Mouse (Mus musculus): ENCODE results near the gene Gtf2i. TPM values are rescaled to one million over a fixed set of nuclear protein-coding genes. Genes with fewer than 3 reads are reported as not detected.
"Not testable (repeated sequence)": the region's sequence is repeated elsewhere in the genome, so short reads cannot be mapped to it uniquely, and the experiment has no call there.

Gene Gtf2i
- polyA plus RNA-seq, 1 experiment from 2014 or later, result 232 TPM

DNA sequence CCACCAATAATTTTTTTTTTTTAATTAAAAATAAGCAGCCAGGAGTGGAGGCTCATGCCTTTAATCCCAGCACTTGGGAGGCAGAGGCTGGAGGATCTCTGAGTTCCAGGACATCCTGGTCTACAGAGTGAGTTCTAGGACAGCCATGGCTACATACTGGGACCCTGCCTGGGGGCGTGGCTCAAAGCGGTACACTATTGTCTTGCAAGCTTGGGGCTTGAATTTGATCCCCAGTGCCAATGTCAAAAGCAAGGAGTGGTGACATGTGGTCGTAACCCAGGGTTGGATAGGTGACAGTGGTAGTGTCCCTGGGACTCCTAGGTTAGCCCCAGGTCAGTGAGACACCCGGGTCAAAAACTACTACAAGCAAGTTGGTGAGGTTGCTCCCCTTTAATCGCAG is 27.2 kb upstream of the Gtf2i start:
- Histone ChIP-seq H3K27ac (no peak overlapping the region), H3K4me2 (replicated peaks) (no peak overlapping the region), H3K9me3 (no peaks in the 10 kb centered on the region), H3K4me3 (no peak overlapping the region), H3K27me3 (no peaks in the 10 kb centered on the region), H3K36me3 (no peaks in the 10 kb centered on the region), H3K9ac (no peak overlapping the region), H3K4me1 (no peaks in the 10 kb centered on the region)
- ATAC-seq (ENCODE audit: insufficient number of reproducible peaks, insufficient read depth, low FRiP score, low TSS enrichment), result no peak
- 89% methylated on average over 5 of the region's 5 CpGs for WGBS

DNA sequence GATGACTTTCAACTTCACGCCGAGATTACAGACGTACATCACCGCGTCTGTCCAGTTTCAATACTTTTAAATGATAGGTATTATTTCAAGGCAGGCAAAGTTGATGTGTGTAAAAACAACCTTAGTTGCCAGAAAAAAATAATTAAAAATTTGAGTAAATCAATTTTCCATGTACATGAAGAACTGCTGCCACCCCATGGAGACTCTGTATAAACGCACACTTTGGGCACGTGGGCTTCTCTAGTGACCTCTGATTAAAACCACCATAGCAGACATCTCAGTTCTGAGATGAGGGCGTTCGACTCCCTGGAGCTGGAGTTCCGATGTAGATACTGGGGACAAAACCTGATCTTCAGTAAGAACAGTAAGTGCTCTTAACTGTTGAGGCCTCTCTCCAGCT is 26.8 kb upstream of the Gtf2i start:
- WGBS, result 65% methylated on average over 10 of the region's 10 CpGs
- H3K27ac ChIP-seq, result no peak overlapping the region
- no peaks in the 10 kb centered on the region for H3K27me3 ChIP-seq
- no peak for ATAC-seq (ENCODE audit: insufficient number of reproducible peaks, insufficient read depth, low FRiP score, low TSS enrichment)
- H3K4me2 ChIP-seq (replicated peaks), result no peak overlapping the region
- H3K4me1 ChIP-seq, result no peaks in the 10 kb centered on the region
- H3K4me3 ChIP-seq, result no peak overlapping the region
- H3K9me3 ChIP-seq, result no peaks in the 10 kb centered on the region
- H3K36me3 ChIP-seq, result no peaks in the 10 kb centered on the region
- H3K9ac ChIP-seq, result no peak overlapping the region

DNA sequence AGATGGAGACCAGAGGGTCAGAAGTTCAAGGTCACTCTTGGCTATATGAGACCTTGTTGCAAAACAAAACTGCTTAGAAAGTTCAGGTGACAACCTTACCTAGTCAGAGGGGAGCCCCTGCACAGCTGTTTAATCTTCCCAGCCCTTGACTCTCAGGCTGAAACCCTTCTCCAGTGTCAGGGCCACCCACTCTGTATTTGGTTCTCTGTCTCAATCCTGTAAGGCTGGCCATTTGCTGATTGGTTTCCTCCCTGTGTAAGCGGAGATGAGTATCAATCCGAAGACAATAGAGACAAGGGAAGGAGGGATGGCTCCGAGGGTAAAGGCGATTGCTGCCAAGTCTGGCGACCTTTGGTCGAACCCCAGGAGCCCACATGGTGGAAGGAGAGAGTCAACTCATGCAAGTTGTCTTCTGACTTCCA is 25.6 kb upstream of the Gtf2i start:
- H3K4me2 ChIP-seq (replicated peaks), result no peak overlapping the region
- WGBS, result 23% methylated on average over 6 of the region's 6 CpGs
- no peaks in the 10 kb centered on the region for H3K27me3 ChIP-seq
- no peak overlapping the region for H3K9ac ChIP-seq
- no peak for ATAC-seq (ENCODE audit: insufficient number of reproducible peaks, insufficient read depth, low FRiP score, low TSS enrichment)
- no peak overlapping the region for H3K4me3 ChIP-seq
- no peaks in the 10 kb centered on the region for H3K36me3 ChIP-seq
- H3K9me3 ChIP-seq, result no peaks in the 10 kb centered on the region
- no peaks in the 10 kb centered on the region for H3K4me1 ChIP-seq
- 0 out of 2 replicates have a peak overlapping the region, but pooled peaks have one; percentile 11 for H3K27ac ChIP-seq

DNA sequence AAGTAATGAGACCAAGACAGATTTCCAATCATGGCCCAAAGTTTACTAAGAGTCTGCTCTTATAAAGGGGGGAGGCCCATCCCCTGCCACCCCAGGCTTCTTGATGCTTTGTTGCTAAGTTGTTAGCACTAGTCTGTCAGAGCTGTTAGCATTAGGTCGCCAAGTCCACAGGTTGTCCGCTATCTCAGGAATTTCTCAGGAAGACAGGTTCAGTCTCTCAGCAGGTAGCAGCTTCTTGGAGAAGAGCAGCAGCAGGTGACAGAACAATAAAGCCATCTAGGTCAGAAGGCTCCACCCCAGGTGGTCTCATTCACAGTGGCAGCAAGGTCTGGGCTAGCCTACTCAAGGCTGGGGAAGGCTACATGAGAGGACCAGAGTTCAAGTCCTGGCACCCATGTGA is 22.5 kb upstream of the Gtf2i start:
- H3K4me3 ChIP-seq; H3K9me3 ChIP-seq; H3K27ac ChIP-seq; H3K9ac ChIP-seq; H3K27me3 ChIP-seq; H3K4me1 ChIP-seq; ATAC-seq (ENCODE audit: insufficient number of reproducible peaks, insufficient read depth, low FRiP score, low TSS enrichment); H3K4me2 ChIP-seq (replicated peaks); H3K36me3 ChIP-seq: not testable (repeated sequence)
- 69% methylated on average over 2 of the region's 2 CpGs for WGBS

DNA sequence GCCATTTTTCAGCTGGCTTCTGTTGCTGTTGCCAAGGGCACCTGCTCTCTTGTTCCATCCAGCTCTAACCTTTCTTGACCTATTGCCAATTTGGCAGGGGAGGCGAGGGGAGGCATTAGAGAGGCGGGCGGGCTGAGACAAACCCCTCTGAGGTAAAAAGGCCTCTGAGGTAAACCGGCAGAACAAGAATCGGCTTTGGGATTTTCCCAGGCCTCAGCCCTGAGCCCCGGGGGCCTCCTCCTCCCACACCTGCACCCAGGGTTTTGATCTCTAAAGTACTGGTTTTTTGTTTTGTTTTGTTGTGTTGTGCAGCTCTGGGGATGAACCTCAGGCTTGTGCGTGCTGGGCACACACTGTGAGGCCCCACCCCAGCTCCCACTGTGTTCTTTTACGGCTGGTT is 18.2 kb upstream of the Gtf2i start:
- Histone ChIP-seq H3K9ac (no peak overlapping the region), H3K27ac (peak overlapping the region; percentile 61; the same call in 1 of the 2 replicates), H3K36me3 (no peaks in the 10 kb centered on the region), H3K9me3 (no peaks in the 10 kb centered on the region), H3K4me1 (peaks cover 5% of the 10 kb centered on the region; the same call in 1 of the 2 replicates), H3K4me3 (no peak overlapping the region), H3K4me2 (replicated peaks) (no peak overlapping the region), H3K27me3 (no peaks in the 10 kb centered on the region)
- 25% methylated on average over 8 of the region's 8 CpGs for WGBS
- ATAC-seq (ENCODE audit: insufficient number of reproducible peaks, insufficient read depth, low FRiP score, low TSS enrichment), result 0 out of 2 replicates have a peak, but pooled peaks have one; percentile 52

DNA sequence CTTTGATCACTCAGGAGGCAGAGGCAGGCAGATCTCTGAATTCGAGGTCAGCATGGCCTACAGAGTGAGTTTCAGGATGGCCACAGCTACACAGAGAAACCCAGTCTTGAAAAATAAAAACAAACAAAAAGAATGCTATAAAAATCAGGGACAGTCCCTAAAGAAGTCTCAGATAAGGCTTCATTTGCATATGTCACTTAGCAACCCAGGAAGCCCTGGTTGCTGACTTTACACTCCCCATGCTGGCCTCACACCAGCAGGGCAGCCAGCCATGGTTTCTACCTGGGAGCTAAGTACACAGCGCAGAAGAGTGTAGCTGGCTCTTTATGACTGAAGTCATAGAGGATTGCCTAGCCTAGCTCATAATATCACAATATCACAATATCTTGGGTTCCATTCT is 15.5 kb upstream of the Gtf2i start:
- ATAC-seq (ENCODE audit: insufficient number of reproducible peaks, insufficient read depth, low FRiP score, low TSS enrichment), result no peak
- no peaks in the 10 kb centered on the region for H3K36me3 ChIP-seq
- WGBS, result 89% methylated on average over 2 of the region's 2 CpGs

DNA sequence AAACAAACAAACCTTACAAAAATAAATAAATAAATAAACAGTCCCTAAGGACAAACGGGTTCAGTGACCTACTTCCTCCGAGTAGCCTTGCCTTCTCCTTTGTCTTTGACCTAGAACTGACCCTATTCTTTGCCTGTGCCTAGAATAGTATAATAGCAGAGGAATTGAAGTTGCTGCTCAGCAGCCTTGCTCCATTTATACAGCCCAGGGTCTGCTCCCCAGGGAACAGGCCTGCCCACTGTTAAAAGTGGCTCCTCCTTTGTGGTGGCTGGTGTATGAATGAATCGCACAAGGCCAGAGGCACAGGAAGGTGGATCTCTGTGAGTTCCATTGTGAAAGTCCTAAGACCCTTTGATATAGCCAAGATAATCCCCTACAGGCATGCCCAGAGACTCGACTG is 14.8 kb upstream of the Gtf2i start:
- H3K9me3 ChIP-seq, result no peaks in the 10 kb centered on the region
- WGBS, result 43% methylated on average over 4 of the region's 4 CpGs
- no peak overlapping the region for H3K4me2 ChIP-seq (replicated peaks)
- H3K36me3 ChIP-seq, result no peaks in the 10 kb centered on the region
- H3K4me1 ChIP-seq, result peaks cover 5% of the 10 kb centered on the region; the same call in 1 of the 2 replicates
- no peak overlapping the region for H3K9ac ChIP-seq
- H3K27ac ChIP-seq, result no peak overlapping the region
- no peaks in the 10 kb centered on the region for H3K27me3 ChIP-seq
- H3K4me3 ChIP-seq, result no peak overlapping the region
- ATAC-seq (ENCODE audit: insufficient number of reproducible peaks, insufficient read depth, low FRiP score, low TSS enrichment), result no peak

More for the DNA sequence above, 15.5 kb upstream of the Gtf2i start:
- Histone ChIP-seq H3K4me1 (peaks cover 5% of the 10 kb centered on the region; the same call in 1 of the 2 replicates), H3K4me3 (no peak overlapping the region), H3K9me3 (no peaks in the 10 kb centered on the region), H3K27ac (no peak overlapping the region), H3K4me2 (replicated peaks) (no peak overlapping the region), H3K27me3 (no peaks in the 10 kb centered on the region), H3K9ac (no peak overlapping the region)

DNA sequence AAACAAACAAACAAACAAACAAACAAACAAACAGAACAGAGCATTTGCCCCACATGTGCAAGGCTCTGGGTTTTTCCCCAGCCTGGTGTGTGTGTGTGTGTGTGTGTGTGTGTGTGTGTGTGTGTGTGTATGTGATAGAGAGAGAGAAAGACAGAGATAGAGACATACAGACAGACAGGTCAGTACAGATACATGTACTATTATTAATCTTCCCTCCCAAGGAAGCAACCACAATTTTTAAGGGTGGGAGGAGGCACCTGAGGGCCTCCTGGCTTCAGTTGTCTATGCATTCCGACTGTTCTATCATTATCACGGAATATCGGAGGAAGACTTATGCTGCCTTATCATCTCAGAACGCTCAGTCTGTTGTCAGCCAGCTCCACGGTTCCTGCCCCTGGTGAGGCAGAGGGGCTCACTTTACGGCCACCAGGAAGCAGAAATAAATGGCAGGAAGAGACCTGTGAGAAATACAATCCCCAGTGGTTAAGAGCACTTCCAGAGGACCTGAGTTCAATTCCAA is 14.0 kb upstream of the Gtf2i start:
- Histone ChIP-seq H3K27ac (no peak overlapping the region), H3K4me1 (peaks cover 5% of the 10 kb centered on the region; the same call in 1 of the 2 replicates), H3K9ac (no peak overlapping the region), H3K9me3 (no peaks in the 10 kb centered on the region), H3K36me3 (no peaks in the 10 kb centered on the region), H3K4me3 (no peak overlapping the region), H3K27me3 (no peaks in the 10 kb centered on the region), H3K4me2 (replicated peaks) (no peak overlapping the region)
- WGBS, result 79% methylated on average over 6 of the region's 6 CpGs
- ATAC-seq (ENCODE audit: insufficient number of reproducible peaks, insufficient read depth, low FRiP score, low TSS enrichment), result no peak

DNA sequence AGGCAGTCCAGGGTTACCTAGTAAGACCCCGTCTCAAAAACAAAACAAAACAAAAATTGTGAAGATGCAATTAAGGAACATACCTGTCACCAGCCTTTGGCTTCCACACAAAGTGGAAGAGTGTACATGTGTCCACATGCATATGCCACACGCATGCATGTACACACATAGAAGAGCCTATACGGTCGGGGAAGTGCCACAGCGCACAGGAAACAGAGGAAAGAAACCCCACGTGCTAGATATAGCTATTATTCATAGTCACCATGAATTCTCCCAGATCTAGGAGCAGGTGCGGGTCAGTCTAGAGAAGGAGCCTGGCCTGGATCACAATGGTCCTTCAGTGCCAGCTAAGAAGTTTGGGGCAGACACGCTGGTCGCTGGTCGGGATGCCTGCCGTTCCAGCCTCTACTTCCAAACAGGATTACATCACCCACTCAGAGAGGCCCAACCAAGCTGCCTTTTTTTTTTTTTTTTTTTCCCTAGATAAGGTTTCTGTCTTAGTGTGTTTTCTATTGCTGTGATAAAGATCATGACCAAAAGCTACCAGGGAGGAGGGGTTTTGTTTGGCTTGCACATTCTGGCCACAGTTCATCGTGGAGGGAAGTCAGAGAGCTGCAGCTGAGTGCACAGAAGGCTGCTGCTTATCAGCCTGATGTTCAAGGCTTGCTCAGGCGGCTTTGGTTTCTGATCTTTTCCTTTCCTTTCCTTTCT is 11.5 kb upstream of the Gtf2i start:
- H3K4me1 ChIP-seq, result peaks cover 12% of the 10 kb centered on the region; the same call in 1 of the 2 replicates
- WGBS, result 70% methylated on average over 13 of the region's 13 CpGs
- no peaks in the 10 kb centered on the region for H3K27me3 ChIP-seq
- no peak for ATAC-seq (ENCODE audit: insufficient number of reproducible peaks, insufficient read depth, low FRiP score, low TSS enrichment)
- H3K9ac ChIP-seq, result no peak overlapping the region
- no peak overlapping the region for H3K4me2 ChIP-seq (replicated peaks)
- no peak overlapping the region for H3K4me3 ChIP-seq
- no peaks in the 10 kb centered on the region for H3K36me3 ChIP-seq
- peak overlapping the region; percentile 36; the same call in 1 of the 2 replicates for H3K27ac ChIP-seq
- no peaks in the 10 kb centered on the region for H3K9me3 ChIP-seq

DNA sequence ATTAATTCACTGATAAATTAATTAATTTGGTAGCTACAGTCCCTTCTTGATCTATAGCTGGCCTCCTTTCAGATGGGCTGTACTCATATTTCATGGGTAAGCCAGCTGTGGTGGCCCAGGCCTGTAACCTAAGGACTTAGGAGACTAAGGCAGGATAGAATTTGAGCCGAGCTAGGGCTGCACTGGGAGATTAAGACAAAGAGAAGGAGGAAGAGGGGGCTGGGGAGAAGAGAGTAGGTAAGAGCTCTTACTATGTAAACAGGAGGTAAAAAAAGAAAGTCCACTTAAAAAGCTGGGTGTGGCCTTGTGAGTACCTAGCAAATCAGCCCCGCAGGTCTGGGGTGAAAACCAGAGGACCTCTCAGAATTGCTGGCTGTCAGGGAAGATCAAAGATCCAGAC is 9.3 kb upstream of the Gtf2i start:
- H3K9me3 ChIP-seq, result no peaks in the 10 kb centered on the region
- no peak overlapping the region for H3K4me3 ChIP-seq
- H3K9ac ChIP-seq, result no peak overlapping the region
- H3K27me3 ChIP-seq, result no peaks in the 10 kb centered on the region
- H3K36me3 ChIP-seq, result no peaks in the 10 kb centered on the region
- H3K4me2 ChIP-seq (replicated peaks), result no peak overlapping the region
- WGBS, result 19% methylated on average over 2 of the region's 2 CpGs
- H3K27ac ChIP-seq, result 0 out of 2 replicates have a peak overlapping the region, but pooled peaks have one; percentile 30
- ATAC-seq (ENCODE audit: insufficient number of reproducible peaks, insufficient read depth, low FRiP score, low TSS enrichment), result 0 out of 2 replicates have a peak, but pooled peaks have one; percentile 22
- peaks cover 12% of the 10 kb centered on the region; the same call in 1 of the 2 replicates for H3K4me1 ChIP-seq

DNA sequence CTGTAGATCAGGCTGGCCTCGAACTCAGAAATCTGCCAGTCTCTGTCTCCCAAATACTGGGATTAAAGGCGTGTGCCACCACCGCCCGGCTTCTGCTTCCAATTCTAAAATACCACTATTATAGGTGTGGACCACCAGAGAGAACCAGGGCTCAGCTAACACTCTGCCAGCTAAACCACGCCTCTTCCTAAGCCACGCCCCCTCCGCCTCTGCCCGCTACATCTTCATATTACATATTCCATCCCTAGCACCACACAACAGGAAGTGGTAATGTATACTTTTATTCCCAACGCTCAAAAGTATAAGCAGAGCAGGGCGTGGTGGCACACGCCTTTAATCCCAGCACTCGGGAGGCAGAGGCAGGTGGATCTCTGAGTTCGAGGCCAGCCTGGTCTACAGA is 8.8 kb upstream of the Gtf2i start:
- ATAC-seq (ENCODE audit: insufficient number of reproducible peaks, insufficient read depth, low FRiP score, low TSS enrichment), result no peak
- Histone ChIP-seq H3K4me1 (peaks cover 12% of the 10 kb centered on the region; the same call in 1 of the 2 replicates), H3K9me3 (no peaks in the 10 kb centered on the region), H3K36me3 (no peaks in the 10 kb centered on the region), H3K27me3 (no peaks in the 10 kb centered on the region), H3K4me3 (no peak overlapping the region), H3K4me2 (replicated peaks) (no peak overlapping the region), H3K9ac (no peak overlapping the region), H3K27ac (no peak overlapping the region)
- 83% methylated on average over 13 of the region's 13 CpGs for WGBS

DNA sequence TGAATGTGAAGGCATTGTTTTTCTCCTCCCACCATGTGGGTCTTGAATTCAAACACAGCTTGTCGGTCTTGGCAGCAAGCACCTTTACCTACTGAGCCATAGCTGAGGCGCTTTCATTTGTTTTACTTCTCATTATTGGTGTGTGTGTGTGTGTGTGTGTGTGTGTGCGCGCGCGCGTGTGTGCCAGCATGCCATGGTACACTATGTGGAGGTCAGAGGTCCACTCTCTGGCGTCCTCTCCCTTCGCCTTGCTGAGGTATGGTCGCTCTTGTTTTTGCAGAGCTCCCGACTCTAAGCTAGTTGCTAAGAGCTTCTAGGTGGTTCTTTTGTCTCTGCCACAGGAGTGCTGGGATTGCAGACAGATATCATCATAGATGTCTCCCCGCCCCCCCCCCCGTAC is 7.8 kb upstream of the Gtf2i start:
- 80% methylated on average over 13 of the region's 13 CpGs for WGBS

More for the DNA sequence above, 7.8 kb upstream of the Gtf2i start:
- no peak for ATAC-seq (ENCODE audit: insufficient number of reproducible peaks, insufficient read depth, low FRiP score, low TSS enrichment)
- H3K4me1 ChIP-seq, result peaks cover 12% of the 10 kb centered on the region; the same call in 1 of the 2 replicates
- H3K27me3 ChIP-seq, result no peaks in the 10 kb centered on the region
- no peak overlapping the region for H3K9ac ChIP-seq
- no peaks in the 10 kb centered on the region for H3K36me3 ChIP-seq
- H3K4me2 ChIP-seq (replicated peaks), result no peak overlapping the region
- no peak overlapping the region for H3K4me3 ChIP-seq
- peak overlapping the region; percentile 30; the same call in 1 of the 2 replicates for H3K27ac ChIP-seq
- no peaks in the 10 kb centered on the region for H3K9me3 ChIP-seq

Data from embryonic facial prominence, embryonic 12.5 days (tissue).